Mouse (Mus musculus) kidney, adult 18-20 months (tissue): ENCODE results near the gene Rab1b.
"Not testable (repeated sequence)": the region's sequence is repeated elsewhere in the genome, so short reads cannot be mapped to it uniquely, and the experiment has no call there.

ENCODE experiments used
- DNase-seq: peaks from one replicate; pipeline ENCODE4 v3.0.0; 2021

The Rab1b gene

GRCm38 (mm10) chr19:5106731-5107191, at the start of gene Rab1b:
TSS of gene Rab1b (minus strand) at chr19:5107072.
- DNase-seq: peak; percentile 98

GRCm38 (mm10) chr19:5152261-5152660, 45.4 kb upstream of the Rab1b start:
- DNase-seq: no peak

- DNase-seq: no peak
Measured at GRCm38 (mm10) chr19:5151741-5152140, 44.9 kb upstream of the Rab1b start.

GRCm38 (mm10) chr19:5151331-5151730, 44.5 kb upstream of the Rab1b start:
- peak; percentile 52 for DNase-seq

GRCm38 (mm10) chr19:5150358-5150757, 43.5 kb upstream of the Rab1b start:
- no peak for DNase-seq

GRCm38 (mm10) chr19:5149041-5149440, 42.2 kb upstream of the Rab1b start:
- not testable (repeated sequence) for DNase-seq

- DNase-seq: peak; percentile 75
Measured at GRCm38 (mm10) chr19:5139640-5140039, 32.8 kb upstream of the Rab1b start.

GRCm38 (mm10) chr19:5131237-5131636, 24.4 kb upstream of the Rab1b start:
- no peak for DNase-seq

GRCm38 (mm10) chr19:5129770-5130169, 22.9 kb upstream of the Rab1b start:
- DNase-seq: no peak

GRCm38 (mm10) chr19:5124055-5124614, 17.3 kb upstream of the Rab1b start:
- DNase-seq: no peak

- DNase-seq: no peak
Measured at GRCm38 (mm10) chr19:5123241-5123640, 16.4 kb upstream of the Rab1b start.

- DNase-seq: no peak
Measured at GRCm38 (mm10) chr19:5122492-5122891, 15.6 kb upstream of the Rab1b start.

- no peak for DNase-seq
Measured at GRCm38 (mm10) chr19:5118384-5118698, 11.5 kb upstream of the Rab1b start, which contains the start of gene Klc2. TSS of gene Klc2 (minus strand) at chr19:5118560.

- DNase-seq: peak; percentile 91
Measured at GRCm38 (mm10) chr19:5117494-5118383, 10.9 kb upstream of the Rab1b start.

GRCm38 (mm10) chr19:5113783-5114182, 6.9 kb upstream of the Rab1b start:
- DNase-seq: no peak

GRCm38 (mm10) chr19:5109659-5110453, 3.0 kb upstream of the Rab1b start:
- no peak for DNase-seq

GRCm38 (mm10) chr19:5108702-5109101, 1.8 kb upstream of the Rab1b start:
- peak; percentile 51 for DNase-seq

- peak; percentile 63 for DNase-seq
Measured at GRCm38 (mm10) chr19:5108271-5108575, 1.4 kb upstream of the Rab1b start.

- DNase-seq: no peak
Measured at GRCm38 (mm10) chr19:5107556-5108270, 841 bp upstream of the Rab1b start.

GRCm38 (mm10) chr19:5106074-5106473, 798 bp downstream of the Rab1b start:
- peak; percentile 60 for DNase-seq

- DNase-seq: peak; percentile 62
Measured at GRCm38 (mm10) chr19:5098363-5099143, 8.3 kb downstream of the Rab1b start, which contains the start of gene Cnih2. TSS of gene Cnih2 (minus strand) at chr19:5098521.
